Mouse (Mus musculus) adrenal gland, adult 2 months (tissue): Measurements from ENCODE around the gene Acat2. TPM values are rescaled to one million over a fixed set of nuclear protein-coding genes. Genes with fewer than 3 reads are reported as not detected.
"Not testable (repeated sequence)": the region's sequence is repeated elsewhere in the genome, so short reads cannot be mapped to it uniquely, and the experiment has no call there.

ENCODE experiments used
- DNase-seq: peaks from one replicate; pipeline ENCODE4 v3.0.0; 2021
- long read RNA-seq: library from polyadenylated mRNA; stranded (forward); transcript quantifications from one replicate; pipeline ENCODE4 v2.0.0, GENCODE M21; 2021
- polyA plus RNA-seq: library from polyadenylated mRNA; depleted of rRNA; stranded (reverse); fragments of >200 nt; gene quantifications from 2 replicates; pipeline ENCODE4 v1.2.3, GENCODE M21; 2012; rRNA removed
- total RNA-seq, 2 experiments: library from RNA; stranded (reverse); gene quantifications; 2 replicates each; pipeline ENCODE4 v1.2.3; 2021

Gene Acat2
- 100 to 1,000 TPM; 108 to 139 TPM for total RNA-seq
- 19.4 and 20.3 TPM in 2 replicates for polyA plus RNA-seq
- long read RNA-seq, transcript Acat2-201 (9 exons, 2,250 nt): major isoform, 131 of 163 reads
- long read RNA-seq, transcript Acat2-203 (8 exons, 1,800 nt): minor isoform, 14 of 163 reads
- long read RNA-seq, partial matches to known transcripts: 1 of 163 reads
- long read RNA-seq, other reads (novel, unspliced or antisense): 16 of 163 reads

DNA sequence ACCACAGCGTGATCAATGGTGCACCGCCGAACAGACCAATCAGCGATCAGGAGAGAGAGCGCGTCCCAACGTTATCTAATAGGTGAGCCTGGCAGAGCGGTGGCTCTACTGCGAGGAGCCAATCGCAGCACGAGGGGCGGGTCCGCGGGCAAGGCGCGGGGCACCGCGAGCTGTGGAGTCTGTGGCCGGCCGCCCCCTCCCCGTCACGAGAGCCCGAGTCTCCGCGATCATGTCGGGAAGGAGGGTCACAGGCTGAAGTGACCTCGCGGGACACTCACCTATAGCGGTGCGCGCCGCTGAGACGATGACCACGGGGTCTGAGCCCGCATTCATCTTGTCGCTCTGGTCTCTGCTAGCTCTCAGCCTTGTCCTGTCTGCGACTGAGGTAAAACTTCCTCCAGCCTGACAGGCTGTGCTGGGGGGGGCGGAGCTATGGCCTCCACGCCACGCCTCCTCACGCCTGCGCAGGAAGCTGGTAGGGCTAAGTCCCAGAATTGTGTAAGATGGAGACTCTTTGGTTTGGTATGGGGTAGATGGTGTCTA is at the start of gene Acat2:
Acat2 (minus strand) TSS at position 417 of the 543 bp plus-strand sequence.
- peak; percentile 97 for DNase-seq

DNA sequence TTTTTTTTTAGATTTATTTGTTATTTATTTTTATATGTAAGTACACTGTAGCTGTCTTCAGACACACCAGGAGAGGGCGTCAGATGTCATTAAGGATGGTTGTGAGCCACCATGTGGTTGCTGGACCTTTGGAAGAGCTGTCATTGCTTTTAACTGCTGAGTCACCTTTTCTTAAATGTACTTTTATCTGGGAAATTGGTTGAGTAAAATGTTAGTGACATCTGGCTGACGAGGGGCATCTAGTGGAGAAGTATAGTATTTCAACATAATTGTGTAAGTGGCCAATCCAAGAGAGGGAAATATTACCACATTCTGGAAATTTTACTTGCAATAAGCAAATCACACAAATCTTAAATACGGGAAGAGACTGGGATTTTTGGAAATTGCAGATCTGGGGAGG is 49.3 kb upstream of the Acat2 start:
- peak; percentile 54 for DNase-seq

DNA sequence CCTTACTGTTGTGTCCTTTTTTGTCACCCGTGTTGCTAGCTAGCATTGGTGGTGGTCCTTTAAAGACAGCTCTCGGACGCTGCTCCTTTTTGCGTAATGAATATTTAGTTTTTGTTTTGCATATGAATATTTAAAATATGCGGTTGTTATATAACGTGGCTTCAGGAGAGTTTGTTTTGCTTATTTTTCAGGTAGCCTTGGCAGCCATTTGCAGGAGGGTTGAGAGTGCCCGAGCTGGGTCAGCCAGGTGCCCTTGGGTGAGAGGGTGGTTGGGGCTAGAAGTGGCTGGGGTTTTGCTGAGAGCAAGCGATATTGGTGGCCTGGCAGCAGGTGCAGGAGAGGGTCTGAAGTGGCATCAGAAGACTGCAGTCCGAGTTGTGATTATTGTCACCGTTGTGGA is 48.0 kb upstream of the Acat2 start:
- peak; percentile 52 for DNase-seq

DNA sequence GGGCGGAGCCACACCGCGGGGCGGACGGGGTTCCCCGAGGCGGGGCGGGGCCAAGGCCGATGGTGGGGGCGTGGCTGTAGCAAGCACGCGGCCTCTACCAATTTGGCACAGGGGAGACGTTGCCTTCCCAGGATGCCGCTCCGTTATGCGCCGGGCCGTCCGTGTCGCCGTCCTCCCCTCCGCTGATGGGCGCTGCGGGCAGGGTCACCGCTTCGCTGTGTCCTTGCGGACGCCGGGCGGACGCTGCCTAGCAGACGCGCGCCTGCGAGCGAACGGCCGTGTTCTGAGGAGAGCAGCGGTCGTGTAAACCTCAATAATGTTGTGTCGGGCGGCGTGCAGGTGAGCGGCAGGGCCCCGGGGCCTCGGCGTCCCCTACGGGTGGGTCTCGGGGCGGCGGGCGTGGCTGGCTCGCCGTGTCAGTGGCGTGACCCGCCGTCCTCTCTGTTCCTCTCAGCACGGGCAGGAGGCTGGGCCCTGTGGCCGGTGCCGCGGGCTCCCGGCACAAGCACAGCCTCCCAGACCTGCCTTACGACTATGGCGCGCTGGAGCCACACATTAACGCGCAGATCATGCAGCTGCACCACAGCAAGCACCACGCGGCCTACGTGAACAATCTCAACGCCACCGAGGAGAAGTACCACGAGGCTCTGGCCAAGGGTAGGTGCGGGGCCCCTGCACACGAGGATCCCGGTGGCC is 47.3 kb upstream of the Acat2 start:
- peak; percentile 100 for DNase-seq

DNA sequence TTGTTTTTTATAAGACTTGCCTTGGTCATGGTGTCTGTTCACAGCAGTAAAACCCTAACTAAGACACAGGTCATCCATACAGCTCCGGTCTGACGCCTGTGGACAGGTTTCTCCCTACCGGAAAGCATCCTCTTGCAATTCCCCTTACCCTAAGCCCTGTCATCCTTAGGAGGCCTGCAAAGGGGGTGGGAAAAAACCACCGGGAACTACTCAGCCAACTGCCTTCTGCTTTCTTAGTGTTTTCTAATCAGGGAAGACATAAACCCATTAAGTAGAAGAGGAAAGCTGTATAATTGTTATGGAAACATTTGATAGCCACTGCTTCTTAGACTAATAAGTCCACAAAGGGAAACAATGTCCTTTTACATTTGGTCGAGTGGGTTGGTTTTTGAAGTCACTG is 46.4 kb upstream of the Acat2 start:
- DNase-seq: no peak

DNA sequence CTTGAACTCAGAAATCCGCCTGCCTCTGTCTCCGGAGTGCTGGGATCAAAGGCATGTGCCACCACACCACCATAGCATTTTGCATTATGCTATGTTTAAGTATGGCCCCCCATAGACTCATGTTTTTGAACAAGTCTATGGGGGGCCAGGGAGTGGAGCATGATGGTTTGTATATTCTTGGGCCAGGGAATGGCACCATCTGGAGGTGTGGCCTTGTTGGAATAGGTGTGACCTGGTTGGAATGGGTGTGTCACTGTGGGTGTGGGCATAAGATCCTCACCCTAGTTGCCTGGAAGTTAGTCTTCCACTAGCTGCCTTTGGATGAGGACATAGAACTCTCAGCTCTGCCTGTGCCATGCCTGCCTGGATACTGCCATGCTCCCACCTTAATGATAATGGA is 46.0 kb upstream of the Acat2 start, which contains the start of gene Sod2:
Sod2 (plus strand) TSS at position 301 of the 400 bp plus-strand sequence.
- not testable (repeated sequence) for DNase-seq

DNA sequence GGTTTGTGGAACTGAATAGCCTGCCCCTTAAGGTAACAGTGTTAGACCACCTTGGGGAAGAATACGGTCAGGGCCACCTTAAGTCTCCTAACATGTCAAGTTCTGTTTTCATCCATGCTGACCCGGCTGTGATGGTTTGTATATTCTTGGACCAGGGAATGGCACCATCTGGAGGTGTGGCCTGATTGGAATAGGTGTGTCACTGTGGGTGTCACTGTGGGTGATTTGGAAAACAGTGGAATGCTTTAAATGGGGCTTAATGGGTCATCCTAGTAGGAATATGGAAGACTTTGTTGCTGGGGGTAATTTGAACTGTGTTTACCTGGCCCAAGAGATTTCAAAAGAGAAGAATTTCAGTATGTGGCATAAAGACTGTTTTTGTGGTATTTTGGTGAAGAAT is 43.9 kb upstream of the Acat2 start:
- not testable (repeated sequence) for DNase-seq

DNA sequence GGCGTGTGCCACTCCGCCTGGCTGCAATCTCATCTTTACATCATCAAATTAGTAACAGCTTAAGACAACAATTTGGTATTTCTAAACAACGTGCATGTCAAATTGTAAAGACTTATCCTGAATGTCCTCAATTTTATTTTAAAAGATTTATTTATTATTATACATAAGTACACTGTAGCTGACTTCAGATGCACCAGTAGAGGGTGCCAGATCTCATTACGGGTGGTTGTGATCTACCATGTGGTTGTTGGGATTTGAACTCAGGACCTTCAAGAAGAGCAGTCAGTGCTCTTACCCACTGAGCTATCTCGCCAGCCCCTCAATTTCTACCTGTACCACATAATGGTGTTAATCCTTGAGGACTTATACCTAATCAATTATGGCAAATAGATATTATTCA is 41.7 kb upstream of the Acat2 start:
- DNase-seq: not testable (repeated sequence)

DNA sequence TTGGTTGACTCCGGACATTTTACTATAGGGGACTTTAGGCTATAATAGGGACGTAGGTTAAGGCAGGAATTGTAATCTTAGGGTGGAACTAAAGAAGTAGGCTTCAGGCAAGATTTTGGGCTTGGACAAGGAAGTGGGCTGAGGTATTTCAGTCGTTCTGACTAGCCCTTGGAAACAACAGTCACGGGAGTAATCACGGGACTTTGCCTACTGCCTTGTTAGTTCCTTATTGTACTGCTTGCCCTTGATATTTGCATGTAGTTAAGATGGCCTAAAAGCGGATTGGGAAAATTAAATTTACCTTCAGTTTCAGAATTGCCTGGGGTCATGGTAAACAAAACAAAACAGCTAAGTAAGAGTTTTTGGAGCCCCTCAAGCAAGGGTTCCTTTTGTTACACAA is 38.5 kb upstream of the Acat2 start:
- no peak for DNase-seq

DNA sequence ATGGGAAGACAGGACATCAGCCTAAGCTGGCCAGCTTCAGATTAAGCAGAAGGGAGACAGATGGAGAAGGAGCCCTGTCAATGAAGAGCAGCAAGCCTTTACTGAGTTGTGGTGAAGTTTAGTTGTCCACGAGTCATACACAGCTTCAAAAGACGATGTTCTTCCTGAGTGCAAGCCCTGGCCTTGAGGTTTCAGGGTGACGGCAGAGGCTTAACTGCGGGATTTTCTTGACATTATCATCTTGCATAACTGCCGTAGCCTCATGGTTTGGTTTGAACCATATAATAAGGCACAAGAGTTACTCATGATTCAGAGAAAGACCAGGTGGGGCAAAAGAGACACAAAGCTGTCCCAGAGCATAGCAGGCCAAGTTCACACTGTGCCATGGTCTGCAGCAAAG is 37.3 kb upstream of the Acat2 start:
- DNase-seq: no peak

DNA sequence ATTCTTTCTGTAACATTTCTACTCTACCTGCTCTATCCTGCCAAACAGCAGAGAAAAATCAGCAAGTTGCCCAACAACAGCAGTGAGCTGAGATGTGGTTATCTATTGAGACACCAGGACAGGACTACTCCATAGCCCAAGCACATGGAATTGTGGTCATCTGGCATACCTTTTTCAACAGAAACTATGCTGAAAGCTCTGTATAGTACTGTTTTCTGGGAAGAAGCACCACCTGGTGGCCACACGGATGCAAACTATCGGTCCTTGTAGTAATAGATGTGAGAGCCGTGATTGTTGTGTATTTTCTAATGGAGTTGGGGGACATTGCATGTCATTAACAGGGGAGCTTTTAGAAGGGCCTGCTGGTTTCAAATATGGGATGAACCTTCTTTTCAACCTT is 35.8 kb upstream of the Acat2 start:
- peak; percentile 43 for DNase-seq

DNA sequence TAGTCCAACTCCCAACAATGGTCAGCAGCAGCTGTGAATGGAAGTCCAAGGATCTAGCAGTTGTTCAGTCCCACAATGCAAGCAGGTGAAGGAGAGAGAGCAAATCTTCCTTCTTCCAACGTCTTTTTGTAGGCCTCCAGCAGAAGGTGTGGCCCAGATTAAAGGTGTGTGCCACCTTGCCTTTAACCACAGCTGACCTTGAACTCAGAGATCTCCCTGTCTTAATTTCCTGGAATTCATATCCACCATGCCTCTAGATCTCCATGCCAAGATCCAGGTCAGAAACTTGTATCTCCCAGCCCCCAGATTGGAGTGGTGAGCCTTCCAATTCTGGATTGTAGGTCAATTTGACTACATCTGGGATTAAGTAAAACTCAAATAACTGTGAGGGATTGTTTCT is 33.5 kb upstream of the Acat2 start, which contains the start of gene Wtap:
Wtap (minus strand) TSS at position 101 of the 400 bp plus-strand sequence.
- no peak for DNase-seq

DNA sequence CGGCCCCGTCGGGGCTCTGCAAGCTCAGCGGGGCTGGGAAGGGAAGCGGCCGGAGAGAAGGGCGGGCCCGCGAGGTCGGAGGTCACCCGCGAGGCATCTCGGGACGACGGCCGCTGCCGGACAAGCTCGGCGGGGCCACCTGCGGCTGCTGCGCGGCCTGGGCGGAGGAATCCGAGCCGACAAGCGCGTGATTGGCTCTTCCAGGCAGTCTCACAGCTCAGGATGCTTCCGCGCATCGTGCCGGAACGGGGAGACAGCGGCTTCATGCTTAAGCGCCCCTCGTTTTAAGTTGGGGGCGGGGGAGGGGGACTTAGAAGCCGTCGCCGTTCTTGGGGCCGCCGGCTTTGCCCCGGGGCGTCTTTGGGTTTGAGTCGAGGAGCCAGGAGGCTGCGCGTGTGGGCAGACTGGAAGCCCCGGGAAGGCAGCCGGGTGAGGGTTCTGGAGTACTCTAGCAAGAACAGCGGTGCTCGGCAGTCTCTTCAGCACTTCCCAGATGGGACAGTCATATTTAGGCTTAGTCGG is 32.0 kb upstream of the Acat2 start:
- DNase-seq: peak; percentile 98

DNA sequence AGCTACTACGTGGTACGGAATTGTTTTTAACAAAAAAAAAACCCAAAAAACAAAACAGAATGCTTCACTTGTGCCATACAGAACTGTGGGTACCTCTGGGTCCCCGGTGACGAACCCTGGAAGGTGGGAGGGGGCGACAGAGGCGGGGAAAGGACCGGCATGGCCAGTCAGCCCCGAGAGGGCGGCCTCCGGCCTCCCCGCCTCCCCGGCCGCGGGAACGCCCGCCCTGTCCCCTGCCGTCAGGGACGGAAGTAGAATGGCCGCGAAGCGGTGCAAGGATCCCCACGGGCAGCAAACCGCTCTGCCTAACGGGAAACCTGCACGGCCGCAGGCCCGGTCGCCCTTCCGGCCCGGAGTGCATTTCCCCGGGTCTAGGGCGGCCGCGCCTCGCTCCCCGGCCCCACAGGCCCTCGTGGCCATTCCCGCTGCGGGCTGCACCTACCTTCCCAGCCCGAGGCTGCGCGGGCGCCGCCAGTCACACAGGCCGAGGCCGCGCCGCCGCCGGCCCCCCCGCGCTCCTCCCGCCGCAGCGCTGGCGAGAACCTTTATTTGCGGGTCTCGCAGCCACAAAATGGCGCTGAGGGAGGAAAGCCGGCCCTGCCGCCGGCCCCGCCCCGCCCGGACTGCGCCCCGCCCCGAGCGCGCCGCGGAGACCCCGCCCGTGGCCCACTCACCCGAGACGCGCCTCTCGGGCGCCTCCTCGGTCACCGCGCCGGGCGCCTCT is 31.2 kb upstream of the Acat2 start:
- peak; percentile 96 for DNase-seq

DNA sequence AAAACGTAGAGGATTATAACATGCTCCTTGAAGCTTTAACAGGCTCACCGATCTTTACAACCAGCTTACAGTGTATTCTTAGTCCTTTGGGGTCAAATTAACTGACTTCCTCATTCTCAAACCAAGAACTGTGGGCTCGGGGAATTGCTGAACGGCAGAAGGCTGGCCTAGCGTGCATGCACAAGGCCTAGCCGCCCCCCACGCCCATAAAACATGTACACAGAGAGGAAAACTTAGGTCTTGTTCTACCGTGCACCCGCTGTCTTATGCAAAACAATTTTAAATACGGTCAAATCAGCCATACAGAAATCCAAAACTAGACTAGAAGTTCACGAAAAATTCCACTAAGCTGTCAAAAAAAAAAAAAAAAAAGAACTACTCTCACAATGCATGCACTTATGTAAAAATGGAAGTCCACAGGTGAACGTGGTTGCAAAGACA is 30.7 kb upstream of the Acat2 start:
- no peak for DNase-seq

DNA sequence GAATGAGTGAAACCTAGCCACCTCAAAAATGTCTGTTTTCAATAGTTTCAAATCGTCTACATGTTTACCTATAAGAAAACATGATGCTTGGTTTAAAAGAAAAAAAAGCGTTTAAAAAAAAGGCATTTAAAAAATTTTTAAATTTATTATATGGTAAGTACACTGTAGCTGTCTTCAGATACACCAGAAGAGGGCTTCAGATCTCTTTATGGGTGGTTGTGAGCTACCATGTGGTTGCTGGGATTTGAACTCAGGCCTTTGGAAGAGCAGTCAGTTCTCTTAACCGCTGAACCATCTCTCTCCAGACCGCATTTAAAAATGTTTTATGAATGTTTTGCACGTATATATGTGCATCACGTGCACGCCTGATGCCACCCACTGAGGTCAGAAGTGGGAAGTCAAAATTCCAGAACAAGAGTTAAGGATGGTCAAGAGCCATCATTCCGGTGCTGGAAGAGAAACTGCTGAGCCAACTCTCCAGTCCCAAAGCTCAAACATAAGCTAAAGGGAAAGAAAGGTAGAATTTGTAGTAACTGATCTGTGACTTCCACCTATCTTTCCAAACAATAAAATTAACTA is 30.1 kb upstream of the Acat2 start:
- no peak for DNase-seq

DNA sequence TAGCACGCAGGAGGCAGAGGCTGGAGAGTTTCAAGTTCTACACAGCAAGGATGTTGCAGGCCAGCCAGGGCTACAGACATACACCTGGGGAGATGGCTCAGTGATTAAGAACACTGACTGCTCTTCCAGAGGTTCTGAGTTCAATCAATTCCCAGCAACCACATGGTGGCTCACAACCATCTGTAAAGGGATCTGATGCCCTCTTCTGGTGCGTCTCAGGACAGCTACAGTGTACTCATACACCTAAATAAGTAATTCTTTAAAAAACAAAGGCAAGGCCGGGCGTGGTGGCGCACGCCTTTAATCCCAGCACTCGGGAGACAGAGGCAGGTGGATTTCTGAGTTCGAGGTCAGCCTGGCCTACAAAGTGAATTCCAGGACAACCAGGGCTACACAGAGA is 27.5 kb upstream of the Acat2 start:
- not testable (repeated sequence) for DNase-seq

DNA sequence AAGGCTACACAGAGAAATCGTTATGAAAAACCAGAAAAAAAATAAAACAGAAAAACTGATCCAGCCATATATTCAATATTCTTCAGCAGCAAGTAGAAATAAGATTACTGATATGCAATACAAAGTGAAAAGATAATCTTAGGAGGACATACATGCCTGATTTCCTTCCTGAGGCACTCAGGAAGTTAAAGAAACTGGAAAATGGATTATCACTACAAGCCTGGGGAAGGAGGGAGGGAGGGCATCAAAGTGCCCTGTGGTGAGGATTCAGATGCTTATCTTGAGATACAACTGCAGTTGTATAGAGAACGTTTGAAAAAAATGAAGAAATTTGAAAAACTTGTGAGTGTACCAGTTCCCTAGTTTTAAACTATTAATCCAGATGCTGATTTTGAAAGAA is 23.4 kb upstream of the Acat2 start:
- no peak for DNase-seq

DNA sequence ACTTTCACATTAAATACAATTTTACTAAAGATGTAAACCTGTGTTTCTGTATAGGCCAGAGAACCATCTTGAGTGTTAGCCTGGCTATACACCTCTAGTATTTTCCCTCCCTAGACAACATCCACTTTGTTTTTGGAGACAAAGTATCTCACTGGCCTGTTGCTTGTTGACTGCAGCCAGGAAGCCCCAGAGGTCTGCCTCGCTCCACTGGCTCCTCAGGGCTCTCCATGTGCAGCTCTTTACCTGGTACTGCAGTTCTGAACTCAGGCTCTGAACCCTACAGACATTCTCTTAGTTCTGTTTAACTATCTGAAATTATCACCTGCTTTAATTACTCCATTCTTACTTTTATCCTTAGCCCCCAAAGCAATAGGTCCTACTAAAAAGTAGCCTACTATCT is 18.0 kb upstream of the Acat2 start:
- no peak for DNase-seq

DNA sequence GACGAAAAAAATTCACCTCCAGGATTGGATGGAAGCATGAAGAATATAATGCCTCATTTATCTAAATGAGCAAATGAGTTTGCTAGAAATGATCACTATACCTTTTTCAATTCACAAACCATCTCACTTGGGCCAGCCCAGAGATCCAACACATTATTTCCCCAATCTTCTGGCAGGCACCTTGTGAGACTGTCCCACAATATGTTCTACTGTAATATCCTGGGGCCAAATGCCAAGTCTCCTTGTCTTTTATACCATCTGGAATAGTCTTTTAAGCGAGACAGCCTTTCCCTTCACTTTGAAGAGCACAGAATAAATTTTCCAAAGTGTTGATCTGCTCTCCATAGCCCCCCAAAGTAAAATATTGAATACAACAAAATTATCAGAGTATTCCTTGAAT is 13.3 kb upstream of the Acat2 start:
- DNase-seq: no peak

DNA sequence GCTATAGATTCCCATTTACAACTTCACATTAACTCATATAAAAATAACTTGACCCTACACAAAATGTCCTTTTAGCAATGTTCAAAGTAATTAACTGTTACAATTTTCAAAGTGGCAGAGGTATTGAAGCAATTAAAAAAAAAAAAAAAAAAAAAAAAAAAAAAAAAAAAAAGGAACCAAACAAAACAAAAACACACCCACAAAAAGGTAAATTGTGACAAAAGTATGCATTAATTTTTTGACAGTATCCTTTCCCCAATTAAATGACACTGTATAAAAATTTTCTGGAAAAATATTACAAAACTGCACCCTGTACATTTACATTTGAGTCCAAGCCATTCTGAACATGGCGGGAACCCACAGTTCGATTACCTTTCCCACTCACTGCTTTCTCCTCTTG is 6.6 kb upstream of the Acat2 start:
- DNase-seq: no peak

DNA sequence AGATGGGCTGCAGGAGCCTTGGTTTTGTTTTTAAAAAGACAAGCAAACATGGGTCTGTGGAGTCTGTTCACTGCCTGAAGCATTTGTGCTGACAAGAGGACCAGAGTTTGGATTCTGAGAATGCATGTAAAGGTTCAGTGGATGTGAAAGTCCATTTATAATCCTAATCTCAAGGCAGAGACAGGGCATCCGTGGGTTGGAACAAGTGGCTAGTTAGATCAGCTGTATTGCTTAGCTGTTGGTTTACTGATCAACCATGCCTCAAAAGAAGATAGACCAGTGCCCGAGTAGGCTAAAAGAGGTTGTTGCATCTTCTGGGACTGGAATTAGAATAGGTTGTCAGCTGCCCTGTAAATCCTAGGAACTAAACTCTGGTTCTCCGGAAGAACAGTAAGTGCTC is 2.9 kb upstream of the Acat2 start:
- no peak for DNase-seq
